Mouse (Mus musculus): ENCODE measurements around the gene Olfr1151. TPM values are rescaled to one million over a fixed set of nuclear protein-coding genes. Genes with fewer than 3 reads are reported as not detected.

The Olfr1151 gene
- not detected in 2 replicates for polyA plus RNA-seq (2016; fragmentation: Nextera tagmentation; extraction: Ambion mirVana)

- 91% methylated on average over 1 of the region's 1 CpGs for WGBS
- no peak for DNase-seq (ENCODE audit: low spot score)
- Histone ChIP-seq H3K36me3 (no peaks in the 10 kb centered on the region), H3K27me3 (ENCODE audit: insufficient read depth, poor library complexity, severe bottlenecking) (no peaks in the 10 kb centered on the region), H3K27ac (no peak within 1 kb of the TSS), H3K9me3 (no peaks in the 10 kb centered on the region), H3K4me3 (no peak within 1 kb of the TSS), H3K4me1 (replicated peaks) (no peaks in the 10 kb centered on the region)
These were observed at the start of gene Olfr1151 for GRCm38 (mm10) chr2:87855562-87855961. Olfr1151 (plus strand) TSS chr2:87855862.

- DNase-seq (ENCODE audit: low spot score), result no peak
- Histone ChIP-seq H3K4me3 (no peak within 1 kb of the TSS), H3K9me3 (no peaks in the 10 kb centered on the region), H3K27me3 (ENCODE audit: insufficient read depth, poor library complexity, severe bottlenecking) (no peaks in the 10 kb centered on the region), H3K27ac (no peak within 1 kb of the TSS), H3K4me1 (replicated peaks) (no peaks in the 10 kb centered on the region), H3K36me3 (no peaks in the 10 kb centered on the region)
- 81% methylated on average over 1 of the region's 1 CpGs for WGBS
These were observed 46.1 kb upstream of the Olfr1151 start, which contains the start of gene Olfr1145 for GRCm38 (mm10) chr2:87809522-87809921. Olfr1145 (plus strand) TSS chr2:87809822.

- Histone ChIP-seq H3K9me3 (no peaks in the 10 kb centered on the region), H3K4me3 (no peak within 1 kb of the TSS), H3K4me1 (replicated peaks) (no peaks in the 10 kb centered on the region), H3K27me3 (ENCODE audit: insufficient read depth, poor library complexity, severe bottlenecking) (no peaks in the 10 kb centered on the region), H3K36me3 (no peaks in the 10 kb centered on the region), H3K27ac (no peak within 1 kb of the TSS)
- WGBS, result 93% methylated on average over 1 of the region's 1 CpGs
- no peak for DNase-seq (ENCODE audit: low spot score)
These were observed 25.4 kb upstream of the Olfr1151 start, which contains the start of gene Olfr1148 for GRCm38 (mm10) chr2:87830233-87830632. Olfr1148 (plus strand) TSS chr2:87830533.

GRCm38 (mm10) chr2:87843693-87844092 lies 12.0 kb upstream of the Olfr1151 start, which contains the start of gene Olfr1150-ps1:
Olfr1150-ps1 (plus strand) TSS chr2:87843993.
- WGBS, result 86% methylated on average over 1 of the region's 1 CpGs
- Histone ChIP-seq H3K27me3 (ENCODE audit: insufficient read depth, poor library complexity, severe bottlenecking) (no peaks in the 10 kb centered on the region), H3K36me3 (no peaks in the 10 kb centered on the region), H3K4me1 (replicated peaks) (no peaks in the 10 kb centered on the region), H3K9me3 (no peaks in the 10 kb centered on the region), H3K27ac (no peak within 1 kb of the TSS), H3K4me3 (no peak within 1 kb of the TSS)
- DNase-seq (ENCODE audit: low spot score), result no peak

- Histone ChIP-seq H3K27me3 (ENCODE audit: insufficient read depth, poor library complexity, severe bottlenecking) (no peaks in the 10 kb centered on the region), H3K27ac (no peak within 1 kb of the TSS), H3K4me1 (replicated peaks) (no peaks in the 10 kb centered on the region), H3K9me3 (no peaks in the 10 kb centered on the region), H3K36me3 (no peaks in the 10 kb centered on the region), H3K4me3 (no peak within 1 kb of the TSS)
- no peak for DNase-seq (ENCODE audit: low spot score)
These were observed 10.5 kb downstream of the Olfr1151 start, which contains the start of gene Olfr1152 for GRCm38 (mm10) chr2:87866192-87866591. Olfr1152 (plus strand) TSS chr2:87866492.

GRCm38 (mm10) chr2:87894662-87895061 lies 39.0 kb downstream of the Olfr1151 start, which contains the start of gene Olfr1153:
Olfr1153 (plus strand) TSS chr2:87894962.
- Histone ChIP-seq H3K9me3 (no peaks in the 10 kb centered on the region), H3K4me3 (no peak within 1 kb of the TSS), H3K27me3 (ENCODE audit: insufficient read depth, poor library complexity, severe bottlenecking) (no peaks in the 10 kb centered on the region), H3K36me3 (no peaks in the 10 kb centered on the region), H3K27ac (no peak within 1 kb of the TSS), H3K4me1 (replicated peaks) (no peaks in the 10 kb centered on the region)
- 82% methylated on average over 1 of the region's 1 CpGs for WGBS
- no peak for DNase-seq (ENCODE audit: low spot score)

- H3K36me3 ChIP-seq, result no peaks in the 10 kb centered on the region
- no peak within 1 kb of the TSS for H3K4me3 ChIP-seq
- DNase-seq (ENCODE audit: low spot score), result no peak
- 97% methylated on average over 1 of the region's 1 CpGs for WGBS
- no peaks in the 10 kb centered on the region for H3K9me3 ChIP-seq
- H3K27ac ChIP-seq, result no peak within 1 kb of the TSS
- H3K4me1 ChIP-seq (replicated peaks), result no peaks in the 10 kb centered on the region
- H3K27me3 ChIP-seq (ENCODE audit: insufficient read depth, poor library complexity, severe bottlenecking), result no peaks in the 10 kb centered on the region
These were observed 49.4 kb downstream of the Olfr1151 start, which contains the start of gene Olfr1154 for GRCm38 (mm10) chr2:87905066-87905465. Olfr1154 (minus strand) TSS chr2:87905166.

Other genes starting within 250 kb of the Olfr1151 start
- not detected in 2 replicates for gene Olfr1130, start 249.7 kb upstream of the Olfr1151 start, polyA plus RNA-seq (2016; fragmentation: Nextera tagmentation; extraction: Ambion mirVana)
- not detected in 2 replicates for gene Olfr1131, start 228.8 kb upstream of the Olfr1151 start, polyA plus RNA-seq (2016; fragmentation: Nextera tagmentation; extraction: Ambion mirVana)
- gene Olfr1132, start 218.3 kb upstream of the Olfr1151 start, polyA plus RNA-seq (2016; fragmentation: Nextera tagmentation; extraction: Ambion mirVana), result not detected in 2 replicates
- gene Olfr1133, start 208.5 kb upstream of the Olfr1151 start, polyA plus RNA-seq (2016; fragmentation: Nextera tagmentation; extraction: Ambion mirVana), result not detected in 2 replicates
- gene Olfr1134, start 197.4 kb upstream of the Olfr1151 start, polyA plus RNA-seq (2016; fragmentation: Nextera tagmentation; extraction: Ambion mirVana), result not detected in 2 replicates
- not detected in 2 replicates for gene Olfr1135, start 182.2 kb upstream of the Olfr1151 start, polyA plus RNA-seq (2016; fragmentation: Nextera tagmentation; extraction: Ambion mirVana)
- not detected in 2 replicates for gene Olfr1136, start 161.9 kb upstream of the Olfr1151 start, polyA plus RNA-seq (2016; fragmentation: Nextera tagmentation; extraction: Ambion mirVana)
- gene Olfr1137, start 142.7 kb upstream of the Olfr1151 start, polyA plus RNA-seq (2016; fragmentation: Nextera tagmentation; extraction: Ambion mirVana), result not detected in 2 replicates
- gene Olfr1138, start 115.9 kb upstream of the Olfr1151 start, polyA plus RNA-seq (2016; fragmentation: Nextera tagmentation; extraction: Ambion mirVana), result not detected in 2 replicates
- gene Olfr1140, start 112.1 kb upstream of the Olfr1151 start, polyA plus RNA-seq (2016; fragmentation: Nextera tagmentation; extraction: Ambion mirVana), result not detected in 2 replicates
- gene Olfr1141, start 101.9 kb upstream of the Olfr1151 start, polyA plus RNA-seq (2016; fragmentation: Nextera tagmentation; extraction: Ambion mirVana), result not detected in 2 replicates
- not detected in 2 replicates for gene Olfr152, start 76.4 kb upstream of the Olfr1151 start, polyA plus RNA-seq (2016; fragmentation: Nextera tagmentation; extraction: Ambion mirVana)
- gene Olfr1143, start 55.3 kb upstream of the Olfr1151 start, polyA plus RNA-seq (2016; fragmentation: Nextera tagmentation; extraction: Ambion mirVana), result not detected in 2 replicates
- gene Olfr1145, start 46.0 kb upstream of the Olfr1151 start, polyA plus RNA-seq (2016; fragmentation: Nextera tagmentation; extraction: Ambion mirVana), result not detected in 2 replicates
- not detected in 2 replicates for gene Olfr1148, start 25.3 kb upstream of the Olfr1151 start, polyA plus RNA-seq (2016; fragmentation: Nextera tagmentation; extraction: Ambion mirVana)
- not detected in 2 replicates for gene Olfr1150-ps1, start 11.9 kb upstream of the Olfr1151 start, polyA plus RNA-seq (2016; fragmentation: Nextera tagmentation; extraction: Ambion mirVana)
- not detected in 2 replicates for gene Olfr1152, start 10.6 kb downstream of the Olfr1151 start, polyA plus RNA-seq (2016; fragmentation: Nextera tagmentation; extraction: Ambion mirVana)
- not detected in 2 replicates for gene Olfr1153, start 39.1 kb downstream of the Olfr1151 start, polyA plus RNA-seq (2016; fragmentation: Nextera tagmentation; extraction: Ambion mirVana)
- not detected in 2 replicates for gene Olfr1154, start 49.3 kb downstream of the Olfr1151 start, polyA plus RNA-seq (2016; fragmentation: Nextera tagmentation; extraction: Ambion mirVana)
- gene Olfr1155, start 89.3 kb downstream of the Olfr1151 start, polyA plus RNA-seq (2016; fragmentation: Nextera tagmentation; extraction: Ambion mirVana), result not detected in 2 replicates
- not detected in 2 replicates for gene Olfr1156, start 97.2 kb downstream of the Olfr1151 start, polyA plus RNA-seq (2016; fragmentation: Nextera tagmentation; extraction: Ambion mirVana)
- not detected in 2 replicates for gene Olfr1157, start 112.4 kb downstream of the Olfr1151 start, polyA plus RNA-seq (2016; fragmentation: Nextera tagmentation; extraction: Ambion mirVana)
- not detected in 2 replicates for gene Olfr74, start 118.8 kb downstream of the Olfr1151 start, polyA plus RNA-seq (2016; fragmentation: Nextera tagmentation; extraction: Ambion mirVana)
- not detected in 2 replicates for gene Olfr1158, start 134.3 kb downstream of the Olfr1151 start, polyA plus RNA-seq (2016; fragmentation: Nextera tagmentation; extraction: Ambion mirVana)
- gene Olfr1160, start 152.4 kb downstream of the Olfr1151 start, polyA plus RNA-seq (2016; fragmentation: Nextera tagmentation; extraction: Ambion mirVana), result not detected in 2 replicates
- not detected in 2 replicates for gene Olfr1161, start 166.9 kb downstream of the Olfr1151 start, polyA plus RNA-seq (2016; fragmentation: Nextera tagmentation; extraction: Ambion mirVana)
- not detected in 2 replicates for gene Olfr73, start 181.8 kb downstream of the Olfr1151 start, polyA plus RNA-seq (2016; fragmentation: Nextera tagmentation; extraction: Ambion mirVana)
- not detected in 2 replicates for gene Olfr1162, start 195.3 kb downstream of the Olfr1151 start, polyA plus RNA-seq (2016; fragmentation: Nextera tagmentation; extraction: Ambion mirVana)
- not detected in 2 replicates for gene Olfr1163, start 216.0 kb downstream of the Olfr1151 start, polyA plus RNA-seq (2016; fragmentation: Nextera tagmentation; extraction: Ambion mirVana)
- gene Olfr1164, start 238.1 kb downstream of the Olfr1151 start, polyA plus RNA-seq (2016; fragmentation: Nextera tagmentation; extraction: Ambion mirVana), result not detected in 2 replicates

Measured in hindbrain, embryonic 10.5 days (tissue).